Mouse (Mus musculus): Measurements from ENCODE around the gene H2-D1.
A peak's percentile ranks its signal among the peaks of the same experiment; 100 is the strongest.

H2-D1 gene

DNA sequence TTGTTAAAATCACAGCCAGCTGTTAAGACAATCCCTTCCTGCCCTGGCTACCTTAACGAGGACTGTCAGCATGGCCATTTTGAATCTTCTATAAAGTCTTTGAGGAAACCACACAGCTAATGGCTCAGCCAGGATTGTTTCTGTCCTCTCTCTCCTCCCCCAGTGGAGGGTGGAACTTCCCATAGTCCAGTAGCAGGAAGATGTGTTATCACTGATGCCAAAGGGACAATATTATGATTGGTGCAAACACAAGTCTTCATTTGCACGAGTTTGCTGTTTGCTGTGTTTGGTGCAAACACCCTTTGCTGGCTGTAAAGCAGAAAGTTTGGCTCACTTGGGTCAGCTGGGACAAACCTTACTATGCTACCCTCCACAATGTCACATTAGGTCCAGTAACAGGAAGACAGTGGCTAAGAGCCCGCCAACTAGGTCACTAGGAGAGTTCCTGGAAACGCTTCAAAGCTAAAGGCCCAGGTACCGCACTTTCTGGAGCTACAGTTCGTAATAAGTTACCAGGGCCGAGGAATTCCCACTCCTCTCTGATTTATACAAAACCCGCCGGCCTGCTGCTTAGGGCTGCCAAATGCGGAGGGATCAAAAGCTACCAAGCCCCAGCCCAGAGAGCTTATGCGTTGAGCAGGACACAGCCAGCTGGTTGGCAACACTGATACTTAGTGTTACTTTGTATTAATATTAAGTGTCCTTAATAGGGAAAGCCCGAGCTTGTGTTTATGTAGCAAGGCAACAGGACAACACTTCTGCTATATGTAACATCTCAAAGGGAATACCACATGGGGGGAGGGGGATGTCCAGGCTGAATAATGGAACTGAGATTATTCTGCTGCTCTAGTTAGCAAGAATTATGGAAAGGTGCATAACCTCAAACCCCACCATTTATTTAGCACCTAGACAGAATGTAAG lies 21.9 kb upstream of the H2-D1 start:
- DNase-seq (ENCODE audit: low spot score) = no peak

DNA sequence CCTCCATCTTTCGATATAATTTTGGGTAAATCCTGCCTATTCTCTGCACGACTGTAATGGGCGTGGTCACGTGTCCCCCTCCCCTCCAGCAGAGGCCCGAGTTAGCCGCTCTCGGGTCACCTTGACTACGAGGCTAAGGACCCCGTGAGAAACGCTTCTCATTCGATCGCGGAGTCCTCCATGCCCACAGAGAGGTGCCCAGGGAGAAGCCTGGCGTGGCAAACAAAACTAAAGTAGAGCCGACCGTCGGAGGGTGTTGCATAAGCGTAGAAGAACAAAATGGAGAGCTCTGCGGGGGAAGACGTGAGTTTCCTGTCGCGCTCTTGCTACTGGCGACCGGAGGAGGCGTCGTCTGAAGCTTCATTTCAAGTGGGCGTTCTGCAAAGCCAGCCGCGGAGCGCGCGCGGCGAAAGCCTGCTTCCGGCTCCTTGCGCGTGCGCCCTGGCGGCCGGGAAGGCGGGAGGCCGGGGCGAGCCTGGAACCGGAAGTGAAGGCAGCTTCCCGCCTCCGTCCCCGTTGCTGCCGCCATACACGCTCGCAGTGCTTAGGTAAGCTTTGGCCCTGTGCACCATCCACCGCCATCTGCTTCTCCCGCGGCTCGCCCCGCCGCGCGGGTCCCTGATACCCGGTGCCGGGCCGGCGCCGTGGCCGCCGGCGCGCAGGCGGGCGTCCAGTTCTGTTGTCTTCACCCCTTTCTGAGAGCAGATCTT lies 21.1 kb upstream of the H2-D1 start, which contains the start of gene Ddx39b:
Gene Ddx39b, plus strand, starts transcription at position 442 of the 710 bp plus-strand sequence.
- DNase-seq (ENCODE audit: low spot score) = peak; percentile 98

DNA sequence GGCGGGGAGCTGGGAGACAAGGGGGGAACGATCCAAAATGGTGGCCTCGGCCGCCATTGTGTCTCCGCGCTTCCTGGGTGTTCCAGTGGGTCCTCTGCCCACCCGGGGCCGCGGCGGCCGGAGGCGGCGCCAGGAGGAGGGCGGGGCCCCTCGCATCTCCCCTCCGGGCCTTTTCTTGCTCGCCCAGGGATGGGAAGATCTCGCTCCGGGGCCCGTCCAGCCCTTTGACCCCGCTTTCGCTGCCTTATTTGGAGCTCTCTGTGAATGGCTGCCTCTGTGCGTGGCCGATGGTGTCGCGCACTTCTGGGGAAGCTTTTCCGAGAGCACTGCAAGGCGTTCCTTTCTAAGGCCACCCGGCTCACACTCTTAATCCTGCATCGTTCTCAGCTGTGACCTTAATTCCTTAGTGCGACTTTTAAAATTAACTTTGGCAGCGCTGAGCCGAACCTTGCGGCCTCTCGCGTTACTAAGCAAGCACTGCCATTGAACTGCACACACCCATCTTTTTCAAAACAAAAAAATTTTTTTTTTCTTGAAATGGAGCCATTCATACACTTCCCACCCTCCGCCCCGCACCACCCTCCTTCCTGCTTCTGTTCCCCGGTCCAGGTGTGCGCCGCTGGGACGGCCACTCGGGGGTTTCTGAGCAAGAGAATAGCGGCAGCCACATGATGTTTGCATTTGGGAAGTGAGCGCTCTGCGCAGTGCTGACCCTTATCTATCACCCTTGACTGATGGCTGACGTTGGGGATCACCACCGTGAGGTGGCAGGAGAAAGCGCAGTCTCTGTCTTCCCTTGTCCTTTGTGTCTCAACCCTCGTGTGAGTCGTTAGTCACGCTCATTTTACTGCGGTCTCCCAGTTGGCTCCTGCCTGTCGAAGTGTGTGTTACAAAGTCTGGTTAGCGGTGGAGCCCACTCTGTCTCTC lies 20.3 kb upstream of the H2-D1 start:
- peak; percentile 70 for DNase-seq (ENCODE audit: low spot score)

DNA sequence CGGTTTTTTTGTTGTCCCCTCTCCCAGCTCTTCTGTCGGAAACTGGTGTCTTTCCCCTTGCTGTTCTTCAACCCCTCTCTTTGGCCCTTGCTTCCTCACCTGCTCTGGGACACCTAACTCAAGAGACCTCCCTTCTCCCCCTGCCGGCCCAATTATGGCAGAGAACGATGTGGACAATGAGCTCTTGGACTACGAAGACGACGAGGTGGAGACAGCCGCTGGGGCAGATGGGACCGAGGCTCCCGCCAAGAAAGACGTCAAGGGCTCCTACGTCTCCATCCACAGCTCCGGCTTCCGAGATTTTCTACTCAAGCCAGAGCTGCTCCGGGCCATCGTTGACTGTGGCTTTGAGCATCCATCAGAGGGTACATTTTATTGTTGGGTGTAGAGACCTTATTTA lies 19.4 kb upstream of the H2-D1 start:
- no peak for DNase-seq (ENCODE audit: low spot score)

DNA sequence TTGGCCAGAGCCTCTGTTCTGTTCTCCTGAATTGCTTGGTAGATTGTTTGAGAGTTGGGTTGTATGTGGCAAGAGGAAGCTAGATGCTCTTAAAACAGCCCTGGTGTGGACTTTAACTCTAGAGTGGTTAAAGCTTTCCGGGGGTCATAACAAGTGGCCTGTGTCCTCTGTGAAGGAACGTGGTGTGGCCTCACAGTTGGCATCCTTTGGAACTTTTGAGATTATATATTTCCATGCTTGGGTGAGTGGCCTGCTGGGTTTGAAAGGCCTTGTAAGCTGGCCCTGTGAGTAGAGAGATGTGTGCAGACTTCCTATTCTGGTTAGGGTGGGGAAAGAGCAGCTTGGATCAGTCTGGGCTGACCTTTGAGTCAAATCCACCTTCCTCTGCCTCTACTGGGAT lies 17.5 kb upstream of the H2-D1 start:
- DNase-seq (ENCODE audit: low spot score) = no peak

DNA sequence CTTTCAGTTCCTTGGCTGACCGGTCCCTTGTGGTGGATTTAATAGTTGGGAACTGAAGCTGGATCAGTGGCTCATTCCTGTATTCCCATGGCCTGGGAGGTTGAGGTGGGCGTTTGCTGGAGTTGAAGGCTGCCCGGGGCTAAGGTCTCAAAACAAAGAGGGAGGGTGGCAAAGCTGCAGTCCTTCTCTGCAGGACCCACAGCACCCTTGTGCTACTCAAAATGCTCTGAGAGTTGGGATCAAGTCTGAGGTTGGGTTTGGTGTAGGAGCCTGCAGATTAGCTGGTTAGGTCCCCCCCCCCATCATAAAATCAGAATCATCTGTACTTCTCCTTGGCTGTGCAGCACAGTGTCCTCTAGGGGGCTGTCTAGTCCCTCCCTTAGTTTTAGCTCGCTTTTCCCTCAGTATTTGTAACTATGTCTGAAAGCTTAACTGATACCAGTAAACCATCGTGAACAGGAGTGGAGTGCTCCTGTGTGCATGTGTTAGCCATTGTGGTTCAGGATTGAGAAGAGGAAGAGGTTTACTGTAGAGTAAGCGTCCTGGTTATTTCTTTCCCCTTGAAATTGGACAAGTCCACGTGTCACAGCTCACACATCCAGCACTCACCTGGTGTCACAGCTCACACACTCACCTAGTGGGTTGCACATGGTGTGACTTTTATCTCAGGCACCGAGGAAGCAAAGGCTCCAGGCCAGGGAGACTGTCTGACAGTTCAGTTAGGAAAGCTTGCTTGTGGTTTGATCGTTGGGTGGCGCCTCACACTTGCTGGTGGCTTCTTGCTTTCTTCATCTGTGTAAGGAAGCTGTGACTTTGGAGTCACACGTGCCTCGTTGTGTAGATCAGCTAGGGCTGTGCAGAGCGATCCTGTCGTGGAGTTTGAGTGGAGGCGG lies 16.6 kb upstream of the H2-D1 start:
- peak; percentile 61 for DNase-seq (ENCODE audit: low spot score)

DNA sequence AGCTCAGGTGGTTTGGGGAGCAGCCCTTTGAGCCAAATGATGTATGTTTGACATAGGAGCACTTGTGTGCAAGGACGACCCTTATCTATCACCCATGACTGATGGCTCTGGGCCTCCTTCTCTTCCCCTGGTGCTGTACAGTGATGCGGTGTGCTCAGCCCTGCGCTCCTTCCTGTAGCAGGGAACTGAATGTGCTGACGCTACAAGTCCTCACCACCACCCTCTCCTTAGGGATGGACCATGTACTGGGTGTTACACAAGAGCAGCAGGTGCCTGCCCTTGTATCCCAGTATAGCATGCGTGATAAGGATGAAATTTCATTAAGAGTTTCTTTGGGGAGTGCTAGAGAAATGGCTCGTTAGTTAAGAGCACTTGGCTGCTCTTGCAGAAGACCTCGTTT lies 15.4 kb upstream of the H2-D1 start:
- no peak for DNase-seq (ENCODE audit: low spot score)

DNA sequence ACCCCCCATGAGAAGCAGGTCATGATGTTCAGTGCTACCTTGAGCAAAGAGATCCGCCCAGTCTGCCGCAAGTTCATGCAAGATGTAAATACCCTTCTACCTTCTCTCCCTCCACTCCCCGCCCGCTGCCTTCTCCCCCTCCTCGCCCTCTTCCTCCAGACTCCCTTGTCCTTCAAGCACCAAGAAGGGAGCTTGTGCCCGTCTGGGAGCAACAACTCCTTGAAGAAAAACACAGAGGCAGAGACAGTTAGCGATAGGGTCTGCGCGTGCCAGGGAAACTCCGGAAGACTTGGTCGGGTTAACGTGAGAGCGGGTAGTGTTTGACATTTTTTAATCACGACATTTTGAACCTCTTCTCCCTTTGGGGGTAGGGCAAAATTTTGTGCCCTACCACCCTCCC lies 13.5 kb upstream of the H2-D1 start:
- no peak for DNase-seq (ENCODE audit: low spot score)

DNA sequence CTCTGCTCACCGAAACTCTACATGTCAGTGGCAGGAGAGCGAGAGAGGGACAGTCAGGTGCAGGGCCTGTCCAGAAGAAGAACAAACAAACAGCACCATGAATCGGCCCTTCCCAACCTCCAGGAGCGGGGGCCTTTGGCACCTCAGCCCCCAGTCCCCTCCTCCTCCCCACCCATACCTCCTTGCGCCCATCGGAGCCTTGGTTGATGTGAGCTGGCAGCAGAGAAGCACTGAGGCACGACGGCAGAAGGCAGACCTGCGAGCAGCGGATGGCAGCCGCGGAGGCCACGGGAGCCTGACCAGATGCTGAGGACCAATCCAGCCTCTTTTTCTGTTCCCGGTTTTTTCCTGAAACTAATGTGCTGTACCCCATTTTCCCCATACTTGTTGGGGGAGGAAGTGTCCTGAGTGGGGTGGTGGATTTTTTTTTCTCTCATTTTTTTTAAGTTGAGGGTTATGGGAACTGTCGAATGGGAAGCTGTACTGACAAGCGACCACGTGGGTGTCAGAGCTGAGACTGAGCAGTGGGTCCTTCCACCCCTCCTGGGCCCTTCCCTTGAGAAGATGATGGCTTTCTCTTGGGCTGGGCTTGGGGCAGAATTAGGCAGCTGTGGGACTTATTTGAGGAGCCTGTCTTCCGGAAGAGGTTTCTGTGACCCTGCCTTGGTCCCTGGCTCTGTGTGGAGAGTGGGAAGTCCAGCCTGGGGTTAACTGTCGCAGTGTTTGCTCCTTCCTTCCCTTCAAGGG lies 12.9 kb upstream of the H2-D1 start:
- DNase-seq (ENCODE audit: low spot score) = no peak

DNA sequence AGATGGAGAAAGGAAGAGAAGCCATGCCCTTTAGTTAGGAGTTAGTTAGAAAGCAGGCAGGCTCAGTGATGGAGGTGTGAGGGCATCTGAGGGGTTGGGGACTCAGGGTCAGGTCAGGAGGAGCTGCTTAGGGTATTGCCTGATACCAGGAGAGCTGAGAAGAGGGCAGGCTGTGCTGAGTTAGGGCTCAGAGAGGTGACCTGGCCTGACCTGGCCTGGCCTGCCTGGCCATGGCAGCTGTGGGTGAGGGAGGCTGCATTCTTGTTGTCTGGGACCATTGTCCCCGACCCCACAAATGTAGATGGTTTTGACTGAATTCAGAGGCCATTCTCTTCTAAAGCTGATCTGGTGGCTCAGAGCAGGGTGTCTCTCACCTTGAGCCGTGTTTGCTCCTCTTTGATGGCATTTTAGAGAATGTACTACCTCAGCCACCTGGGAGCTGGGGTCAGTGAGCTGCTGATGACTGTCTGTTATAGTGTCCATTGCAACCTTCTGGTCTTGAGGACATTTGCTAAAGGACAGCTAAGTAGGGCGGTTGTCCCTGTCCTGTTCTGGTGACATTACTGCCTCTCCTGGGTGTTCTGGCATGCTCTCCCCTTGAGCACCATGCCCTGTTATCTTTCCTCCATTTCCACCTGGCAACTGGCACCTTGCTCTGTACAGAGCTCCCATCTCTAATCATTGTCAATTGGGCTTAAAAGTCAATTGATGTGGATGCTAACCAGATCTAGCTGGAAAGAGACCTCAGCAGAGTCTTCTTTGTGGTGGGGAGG lies 12.0 kb upstream of the H2-D1 start:
- no peak for DNase-seq (ENCODE audit: low spot score)

DNA sequence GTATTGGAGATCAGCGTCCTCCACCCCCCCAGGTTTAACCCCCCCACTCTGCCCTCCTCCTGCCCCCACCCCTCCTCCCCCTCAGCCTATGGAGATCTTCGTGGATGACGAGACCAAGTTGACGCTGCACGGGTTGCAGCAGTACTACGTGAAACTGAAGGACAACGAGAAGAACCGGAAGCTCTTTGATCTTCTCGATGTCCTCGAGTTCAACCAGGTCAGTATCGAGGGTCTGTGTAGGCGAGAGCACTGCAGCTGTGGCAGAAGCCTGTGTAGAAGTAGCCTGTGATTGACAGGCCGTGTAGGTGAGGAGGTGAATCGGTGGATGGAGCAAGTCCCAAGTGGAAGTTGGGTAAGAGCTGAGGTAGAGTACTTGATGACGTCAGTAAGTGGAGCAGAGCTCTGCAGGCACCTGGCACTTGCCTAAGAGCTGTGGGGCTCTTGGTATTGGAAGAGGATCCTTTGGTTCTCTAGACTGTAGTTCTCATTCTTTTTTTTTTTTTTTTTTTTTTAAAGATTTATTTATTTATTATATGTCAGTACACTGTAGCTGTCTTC lies 11.3 kb upstream of the H2-D1 start:
- no peak for DNase-seq (ENCODE audit: low spot score)

DNA sequence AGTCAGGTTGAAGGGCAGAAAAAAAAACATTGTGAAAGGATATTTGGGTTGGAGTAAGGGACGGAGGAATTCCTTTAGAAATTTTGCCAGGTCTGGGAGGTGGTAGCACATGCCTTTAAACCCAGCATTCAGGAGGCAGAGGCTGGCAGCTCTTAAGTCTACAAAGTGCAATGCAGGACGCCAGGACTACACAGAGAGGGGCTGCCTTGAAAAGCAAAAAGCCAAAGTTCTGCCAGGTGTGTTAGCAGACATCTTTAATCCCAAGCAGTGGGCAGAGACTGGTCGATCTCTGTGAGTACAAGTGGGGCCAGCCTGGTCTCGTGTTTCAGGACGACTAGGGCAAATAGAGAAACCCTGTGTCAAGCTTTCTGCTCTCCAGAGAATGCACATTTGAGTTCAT lies 10.5 kb upstream of the H2-D1 start:
- DNase-seq (ENCODE audit: low spot score) = no peak

DNA sequence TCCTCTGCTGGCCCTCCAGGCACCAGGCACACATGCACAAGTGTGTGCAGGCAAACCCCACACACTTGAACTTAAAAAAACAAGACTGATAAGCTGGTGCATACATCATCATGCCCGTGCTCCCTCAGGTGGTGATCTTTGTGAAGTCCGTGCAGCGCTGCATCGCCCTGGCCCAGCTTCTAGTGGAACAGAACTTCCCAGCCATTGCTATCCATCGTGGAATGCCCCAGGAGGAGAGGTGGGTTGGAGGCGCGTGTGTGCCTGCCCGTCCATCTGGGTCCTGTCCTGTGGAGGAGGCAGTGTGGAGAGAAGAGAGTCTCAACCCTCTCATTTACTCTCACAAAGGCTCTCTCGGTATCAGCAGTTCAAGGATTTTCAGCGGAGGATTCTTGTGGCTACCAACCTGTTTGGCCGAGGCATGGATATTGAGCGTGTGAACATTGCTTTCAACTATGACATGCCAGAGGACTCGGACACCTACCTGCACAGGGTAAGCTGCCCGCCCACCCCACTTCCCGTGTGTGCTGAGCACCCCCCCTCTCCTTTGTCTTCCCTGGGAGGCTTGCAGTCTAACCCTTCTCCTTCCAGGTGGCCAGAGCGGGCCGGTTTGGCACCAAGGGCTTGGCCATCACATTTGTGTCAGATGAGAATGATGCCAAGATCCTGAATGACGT lies 9.8 kb upstream of the H2-D1 start:
- DNase-seq (ENCODE audit: low spot score) = no peak

DNA sequence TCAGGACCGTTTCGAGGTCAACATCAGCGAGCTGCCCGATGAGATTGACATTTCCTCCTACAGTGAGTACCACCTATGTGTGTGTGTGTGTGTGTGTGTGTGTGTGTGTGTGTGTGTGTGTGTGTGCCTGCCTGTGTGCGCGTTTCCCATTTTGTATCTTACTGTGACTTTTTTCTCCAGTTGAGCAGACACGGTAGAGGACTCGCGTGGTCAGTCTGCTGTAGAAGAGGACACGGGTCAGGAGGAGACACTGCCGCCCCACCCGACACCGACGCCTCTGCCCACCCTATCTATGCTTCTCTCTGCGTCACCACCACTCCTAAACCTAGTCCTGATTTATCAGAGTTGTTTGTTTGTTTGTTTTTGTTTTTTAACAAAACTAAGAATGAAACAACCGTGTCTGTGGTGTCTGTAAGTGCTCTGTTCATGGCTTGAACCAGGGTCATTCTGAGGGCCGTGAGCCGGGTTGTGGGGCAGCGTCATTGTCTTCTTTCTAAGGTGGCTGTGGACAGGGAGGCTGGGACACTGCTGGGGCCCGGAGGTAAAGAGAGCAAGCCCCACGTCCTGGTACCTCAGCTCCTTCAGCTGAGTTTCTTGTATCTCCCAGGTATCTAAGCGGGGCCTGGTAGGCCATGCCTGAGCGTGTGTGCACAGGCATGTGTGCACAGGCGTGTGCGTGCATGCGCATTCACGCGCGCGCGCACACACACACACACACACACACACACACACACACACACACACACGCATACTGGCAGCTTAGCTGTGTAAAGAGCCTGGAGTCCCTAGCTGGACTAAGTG lies 9.0 kb upstream of the H2-D1 start:
- DNase-seq (ENCODE audit: low spot score) = no peak

DNA sequence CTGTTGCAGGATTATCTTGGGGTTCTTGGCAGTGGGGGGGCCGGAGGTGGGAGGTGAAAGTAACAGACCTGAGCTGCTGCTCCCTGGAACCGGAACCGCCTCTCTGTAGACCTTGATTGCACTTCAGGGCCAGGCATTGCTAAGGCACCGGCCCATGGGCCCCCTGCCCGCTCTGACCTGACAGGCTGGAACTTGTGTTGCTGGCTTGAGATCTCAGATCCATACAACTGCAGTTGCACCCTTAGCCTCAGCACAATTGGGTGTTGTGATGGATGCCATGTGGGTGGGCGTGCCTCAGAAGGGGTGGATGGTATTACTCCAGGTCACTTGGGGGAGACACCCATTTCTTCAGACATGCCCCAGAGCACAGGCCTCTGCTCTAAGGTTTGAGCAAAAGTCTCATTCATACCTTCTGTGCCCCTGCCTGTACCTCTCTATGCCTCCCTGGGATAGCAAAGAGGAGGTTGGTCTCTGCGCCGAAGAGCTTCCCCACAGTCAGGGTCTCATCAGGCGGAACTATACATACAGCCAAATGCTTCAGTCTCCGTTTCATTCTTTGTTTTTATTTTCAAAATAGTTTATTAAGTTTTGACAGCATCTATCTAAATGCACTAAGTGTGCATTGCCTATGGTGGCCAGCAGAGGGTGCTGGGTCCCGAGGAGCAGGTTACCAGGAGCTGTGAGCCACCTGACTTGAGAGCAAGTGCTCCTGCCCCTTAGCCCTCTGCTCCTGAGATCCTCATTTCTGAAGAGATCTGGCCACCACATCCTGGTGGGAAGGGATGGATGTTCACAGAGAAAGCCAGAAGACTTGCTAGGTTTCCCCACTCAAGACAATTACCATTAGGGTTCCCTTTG lies 8.1 kb upstream of the H2-D1 start:
- DNase-seq (ENCODE audit: low spot score) = peak; percentile 76

DNA sequence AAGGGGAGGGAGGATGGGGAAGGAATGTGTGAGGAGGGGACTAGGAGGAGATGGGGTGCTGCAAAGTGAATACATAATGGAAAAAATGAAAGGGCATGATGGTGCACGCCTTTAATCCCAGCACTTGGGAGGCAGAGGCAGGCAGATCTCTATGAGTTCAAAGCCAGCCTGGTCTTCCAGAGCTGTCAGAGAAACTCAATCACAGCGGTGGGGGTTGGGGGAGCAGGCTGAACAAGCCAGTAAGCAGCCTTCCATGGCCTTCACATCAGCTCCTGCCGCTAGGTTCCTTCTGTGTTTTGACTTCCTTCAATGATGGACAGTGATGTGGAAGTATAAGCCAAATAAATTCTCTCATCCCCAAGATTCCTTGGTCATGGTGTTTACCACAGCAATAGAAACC lies 7.2 kb upstream of the H2-D1 start:
- DNase-seq (ENCODE audit: low spot score) = no peak

DNA sequence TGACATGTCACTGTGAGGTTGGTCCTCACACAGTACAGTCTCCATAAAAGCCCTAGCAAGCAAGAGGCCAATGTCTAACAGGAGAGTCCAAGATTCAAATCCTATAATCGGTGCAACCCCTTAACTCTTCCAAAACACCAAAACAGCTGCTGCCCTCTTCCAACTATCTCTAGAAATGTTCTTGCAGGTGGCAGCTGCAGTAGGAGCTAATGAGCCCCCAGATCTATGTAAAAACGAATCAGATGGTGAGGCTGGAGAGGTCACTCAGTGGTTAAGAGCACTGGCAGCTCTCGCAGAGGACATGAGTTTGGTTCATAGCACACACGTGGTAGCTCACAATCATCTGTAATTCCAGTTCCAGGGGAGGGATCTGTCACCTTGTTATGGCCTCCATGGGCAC lies 6.8 kb upstream of the H2-D1 start:
- no peak for DNase-seq (ENCODE audit: low spot score)
